Mouse (Mus musculus) G1E (cell line): ENCODE data around the gene Cmc1.

Source experiments
- CTCF ChIP-seq: IDR thresholded peaks from 2 replicates; pipeline ENCODE4 v1.5.1; 2012; ENCODE audit warnings: low read depth, low read length, inconsistent platforms, mixed read lengths
- GATA1 ChIP-seq: IDR thresholded peaks from 2 replicates; pipeline ENCODE4 v1.6.1; 2012; ENCODE audit warnings: borderline replicate concordance, low read length, inconsistent platforms, mixed read lengths
- POLR2AphosphoS5 ChIP-seq: IDR thresholded peaks from 2 replicates; pipeline ENCODE4 v1.6.1; 2012; ENCODE audit warnings: low read depth, low read length, inconsistent platforms; ENCODE audit not compliant: insufficient replicate concordance
- TAL1 ChIP-seq: conservative IDR thresholded peaks from 2 replicates; pipeline ENCODE4 v1.6.1; 2012; ENCODE audit warnings: low read depth, low read length, inconsistent platforms, mixed read lengths

DNA sequence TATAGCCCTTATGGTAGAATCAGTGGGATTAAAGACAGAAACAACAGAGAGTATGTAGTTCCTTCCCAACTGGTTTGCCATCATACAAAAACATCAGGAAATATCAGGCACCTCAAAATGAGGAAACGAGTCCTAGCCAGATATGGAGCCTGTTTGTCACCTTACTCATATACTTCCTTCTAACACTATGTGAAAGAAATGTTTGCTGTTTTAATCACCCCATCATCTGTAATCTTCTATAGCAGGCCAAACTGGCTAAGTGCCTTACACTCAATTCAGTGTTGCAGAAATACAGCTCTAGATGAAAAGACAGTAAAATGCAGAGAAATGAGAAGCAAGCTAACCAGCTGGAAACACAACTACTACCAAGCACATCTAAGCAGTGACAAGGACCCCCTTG lies 119.7 kb downstream of the Cmc1 start:
- no peak for TF ChIP-seq CTCF
- no peak for TF ChIP-seq POLR2AphosphoS5
- no peak for TF ChIP-seq GATA1
- TF ChIP-seq TAL1, result no peak
